Mouse (Mus musculus) olfactory bulb, adult 2 months (tissue): ENCODE measurements around the gene Insl5.

Source experiments
- CTCF ChIP-seq: fragments of 200-500 bp; IDR thresholded peaks from 2 replicates; pipeline ENCODE4 v1.5.1; 2012; ENCODE audit warnings: low read depth, mild to moderate bottlenecking, low read length, moderate library complexity; ENCODE audit not compliant: insufficient read depth
- POLR2A ChIP-seq: fragments of 200-500 bp; IDR thresholded peaks from 2 replicates; pipeline ENCODE4 v1.6.1; 2012; ENCODE audit warnings: mild to moderate bottlenecking, low read depth, low read length, moderate library complexity; ENCODE audit not compliant: insufficient read depth

- TF ChIP-seq CTCF (no peak), POLR2A (no peak)
These were observed 21.3 kb downstream of the Insl5 start for GRCm38 (mm10) chr4:103005190-103005945.
